Mouse (Mus musculus) neural tube, embryonic 14.5 days (tissue): ENCODE results near the gene Pgs1. TPM values are rescaled to one million over a fixed set of nuclear protein-coding genes. Genes with fewer than 3 reads are reported as not detected.

ENCODE experiments used
- ATAC-seq: fragments of 200-750 bp; cut with Nextera tagmentation; 2 replicates; pipeline ENCODE4 v1.8.0; 2017; ENCODE audit warnings: low read depth, mild to moderate bottlenecking, moderate TSS enrichment, moderate library complexity
- H3K27ac ChIP-seq: fragments of 300-500 bp; sonication (generic); 2 replicates; pipeline ENCODE4 v1.5.1; 2014; ENCODE audit warnings: low read depth, mild to moderate bottlenecking, control low read depth, low read length, moderate library complexity, mixed read lengths
- H3K27me3 ChIP-seq: fragments of 300-500 bp; sonication (generic); 2 replicates; pipeline ENCODE4 v1.6.1; 2014; ENCODE audit warnings: low read length; ENCODE audit not compliant: control insufficient read depth, insufficient read depth
- H3K36me3 ChIP-seq: fragments of 300-500 bp; sonication (generic); 2 replicates; pipeline ENCODE4 v1.6.1; 2014; ENCODE audit warnings: low read length, mixed read lengths; ENCODE audit not compliant: control insufficient read depth, insufficient read depth
- H3K4me1 ChIP-seq: fragments of 300-500 bp; sonication (generic); 2 replicates; pipeline ENCODE4 v1.6.1; 2014; ENCODE audit warnings: low read length; ENCODE audit not compliant: control insufficient read depth, insufficient read depth
- H3K4me2 ChIP-seq: fragments of 300-500 bp; sonication (generic); 2 replicates; pipeline ENCODE4 v1.6.1; 2014; ENCODE audit warnings: mild to moderate bottlenecking, low read depth, low read length, control low read depth
- H3K4me3 ChIP-seq: fragments of 300-500 bp; sonication (generic); 2 replicates; pipeline ENCODE4 v1.5.1; 2014; ENCODE audit warnings: low read depth, low read length, control low read depth, mixed read lengths
- H3K9ac ChIP-seq: fragments of 300-500 bp; sonication (generic); replicated peaks from 2 replicates; pipeline ENCODE4 v1.6.1; 2014; ENCODE audit warnings: low read depth, mild to moderate bottlenecking, control low read depth, low read length, mixed read lengths
- H3K9me3 ChIP-seq: fragments of 300-500 bp; sonication (generic); 2 replicates; pipeline ENCODE4 v1.6.1; 2016; ENCODE audit warnings: low read length; ENCODE audit not compliant: control insufficient read depth
- WGBS: fragments of 180-500 bp; shearing (Covaris S2); extraction: QIAGEN DNeasy Blood & Tissue Kit; methylation state at CpG from one replicate; pipeline ENCODE4 v1.1.7; 2014; 5-methylcytosine and 5-hydroxymethylcytosine counted together
- polyA plus RNA-seq: library from polyadenylated mRNA; unstranded; fragments of >200 nt; fragmentation: Nextera tagmentation; extraction: Ambion mirVana; gene quantifications from 2 replicates; pipeline ENCODE4 v1.2.1, GENCODE M21; 2014

Gene Pgs1
- polyA plus RNA-seq, 1 experiment from 2014 or later: 49.9 TPM

DNA sequence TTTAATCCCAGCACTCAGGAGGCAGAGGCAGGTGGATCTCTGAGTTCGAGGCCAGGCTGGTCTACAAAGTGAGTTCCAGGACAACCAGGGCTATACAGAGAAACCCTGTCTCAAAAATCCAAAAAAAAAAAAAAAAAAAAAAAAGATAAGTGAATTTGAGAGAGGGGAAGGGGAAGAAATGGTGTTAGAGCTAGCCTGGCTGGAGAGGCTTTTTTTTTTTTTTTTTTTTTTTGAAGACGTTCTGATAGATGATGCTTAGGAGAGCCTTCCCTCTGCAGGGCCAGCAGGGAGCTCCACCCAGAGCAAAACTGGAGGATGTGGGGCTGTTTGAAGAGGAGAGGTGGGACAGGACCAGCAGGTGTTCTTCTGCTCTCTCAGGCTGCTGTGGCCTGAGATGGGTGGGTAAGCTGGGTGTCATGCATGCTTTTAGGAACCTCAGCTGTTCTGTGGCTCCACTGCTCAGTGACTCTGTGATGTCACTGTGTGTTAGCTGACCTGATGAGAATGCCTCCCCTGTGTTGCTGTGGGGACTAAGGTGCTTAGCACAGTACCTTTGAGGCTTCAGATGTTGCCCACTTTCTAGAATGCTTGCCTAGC, 14.3 kb upstream of the Pgs1 start:
- Histone ChIP-seq H3K9me3 (no peaks in the 10 kb centered on the region), H3K9ac (no peak overlapping the region), H3K4me3 (no peak overlapping the region), H3K27me3 (peaks cover 2% of the 10 kb centered on the region), H3K4me1 (peaks cover 27% of the 10 kb centered on the region; the same call in 1 of the 2 replicates), H3K36me3 (no peaks in the 10 kb centered on the region), H3K4me2 (no peak overlapping the region), H3K27ac (no peak overlapping the region)
- no peak for ATAC-seq
- WGBS: 71% methylated on average over 2 of the region's 2 CpGs

GRCm38 (mm10) chr11:117972656-117973558, 13.2 kb upstream of the Pgs1 start:
- Histone ChIP-seq H3K4me2 (no peak overlapping the region), H3K27me3 (no peaks in the 10 kb centered on the region), H3K9ac (no peak overlapping the region), H3K27ac (no peak overlapping the region), H3K36me3 (no peaks in the 10 kb centered on the region), H3K4me1 (peaks cover 16% of the 10 kb centered on the region; the same call in 1 of the 2 replicates), H3K4me3 (no peak overlapping the region), H3K9me3 (no peaks in the 10 kb centered on the region)
- no peak for ATAC-seq
- WGBS: 75% methylated on average over 11 of the region's 11 CpGs

DNA sequence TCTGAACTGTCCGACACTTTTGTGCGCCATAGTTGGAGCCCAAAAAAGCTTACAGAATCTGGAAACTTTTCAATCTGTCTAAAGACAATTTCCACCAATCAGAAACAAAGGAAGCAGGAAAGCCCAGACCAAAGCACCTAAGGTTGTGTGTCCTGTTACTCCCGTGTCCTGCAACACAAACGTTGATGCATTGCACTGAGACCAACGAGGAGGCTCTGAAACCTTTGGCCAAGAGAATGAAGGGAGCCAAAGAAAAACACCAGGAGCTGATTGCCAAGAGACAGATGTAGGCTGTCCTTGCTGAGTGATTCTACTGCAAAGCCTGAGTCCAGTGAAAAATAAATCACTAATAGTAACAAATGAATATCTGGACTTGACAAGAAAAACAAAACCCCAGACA, 12.5 kb upstream of the Pgs1 start:
- Histone ChIP-seq H3K4me3 (no peak overlapping the region), H3K27me3 (no peaks in the 10 kb centered on the region), H3K4me1 (peaks cover 12% of the 10 kb centered on the region; the same call in 1 of the 2 replicates), H3K9me3 (no peaks in the 10 kb centered on the region), H3K9ac (no peak overlapping the region), H3K36me3 (no peaks in the 10 kb centered on the region), H3K4me2 (no peak overlapping the region), H3K27ac (no peak overlapping the region)
- ATAC-seq: no peak
- WGBS: 42% methylated on average over 5 of the region's 5 CpGs

- Histone ChIP-seq H3K9me3 (no peaks in the 10 kb centered on the region), H3K4me1 (peaks cover 12% of the 10 kb centered on the region; the same call in 1 of the 2 replicates), H3K4me3 (no peak overlapping the region), H3K4me2 (no peak overlapping the region), H3K9ac (no peak overlapping the region), H3K27ac (peak overlapping the region; percentile 23; the same call in 1 of the 2 replicates), H3K27me3 (no peaks in the 10 kb centered on the region), H3K36me3 (no peaks in the 10 kb centered on the region)
- no peak for ATAC-seq
- 21% methylated on average over 14 of the region's 14 CpGs for WGBS
Observed at GRCm38 (mm10) chr11:117974327-117975125, 11.6 kb upstream of the Pgs1 start.

DNA sequence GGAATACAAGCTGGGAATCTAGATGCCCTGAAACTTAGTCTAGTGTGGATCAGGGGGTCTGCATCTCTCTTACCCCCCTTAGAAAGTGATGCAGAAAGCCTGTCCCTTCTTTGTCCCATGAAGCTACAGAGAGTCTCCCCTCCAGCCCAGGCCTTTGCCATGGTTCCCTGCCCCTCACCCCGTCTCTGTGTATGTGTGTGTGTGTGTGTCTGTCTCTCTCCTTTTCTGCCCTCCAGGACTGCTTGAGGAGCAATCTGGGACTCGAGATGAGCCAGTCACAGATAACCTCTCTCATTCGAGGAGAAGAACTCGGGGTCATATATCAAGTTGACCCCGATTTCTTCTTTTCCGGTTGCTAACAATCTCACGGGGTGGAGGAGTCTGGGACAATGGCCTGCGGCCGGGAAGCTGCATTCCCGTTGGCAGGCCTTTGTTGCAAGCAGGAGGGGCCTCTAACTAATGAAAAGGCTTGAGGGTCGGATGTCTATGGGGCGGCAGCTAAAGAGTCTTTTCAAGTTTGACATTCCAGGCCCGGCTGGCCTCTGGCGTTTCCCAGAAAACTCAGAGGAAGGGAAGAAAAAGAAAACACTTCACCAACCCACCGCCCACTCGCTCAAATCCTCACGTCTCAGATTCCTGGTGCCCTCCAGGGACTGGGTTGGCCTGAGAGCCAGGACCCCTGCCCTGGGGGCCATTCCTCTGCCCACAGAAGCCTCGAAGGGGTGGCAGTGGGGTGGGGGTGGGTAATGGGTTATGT, 10.7 kb upstream of the Pgs1 start:
- no peak for ATAC-seq
- WGBS: 4% methylated on average over 18 of the region's 18 CpGs

DNA sequence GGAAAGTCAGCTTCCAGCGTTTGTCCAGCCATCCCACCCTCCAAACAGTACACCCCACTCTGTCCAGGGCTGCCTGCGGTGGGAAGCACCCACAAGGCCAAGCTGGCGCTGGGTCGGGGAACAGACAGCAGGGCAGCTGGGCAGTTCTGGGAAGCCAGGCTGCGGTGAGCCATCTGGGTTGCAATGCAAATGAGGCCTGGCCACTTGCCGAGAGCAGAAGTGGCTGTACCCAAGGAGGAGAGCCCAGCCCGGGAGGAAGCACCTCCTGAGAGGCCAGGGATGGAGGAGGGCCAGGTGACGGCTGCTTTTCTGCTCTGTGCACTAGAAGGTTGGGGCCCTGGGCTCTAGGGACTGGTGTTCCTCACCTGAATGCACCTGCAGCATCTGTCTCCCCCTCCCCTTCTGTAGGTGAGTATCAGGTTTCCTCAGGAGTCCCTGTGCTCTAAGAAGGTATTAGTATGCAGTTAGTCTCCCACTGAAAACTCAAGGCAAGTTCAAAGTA, 10.0 kb upstream of the Pgs1 start:
- 0% methylated on average over 8 of the region's 8 CpGs for WGBS
- Histone ChIP-seq H3K9me3 (no peaks in the 10 kb centered on the region), H3K27ac (0 out of 2 replicates have a peak overlapping the region, but pooled peaks have one; percentile 44), H3K36me3 (no peaks in the 10 kb centered on the region), H3K4me2 (0 out of 2 replicates have a peak overlapping the region, but pooled peaks have one; percentile 8), H3K27me3 (no peaks in the 10 kb centered on the region), H3K4me1 (peaks cover 9% of the 10 kb centered on the region; the same call in 1 of the 2 replicates), H3K9ac (no peak overlapping the region), H3K4me3 (no peak overlapping the region)
- ATAC-seq: peak; percentile 44

More for the DNA sequence above, 10.7 kb upstream of the Pgs1 start:
- H3K9ac ChIP-seq: no peak overlapping the region
- H3K9me3 ChIP-seq: no peaks in the 10 kb centered on the region
- no peak overlapping the region for H3K4me2 ChIP-seq
- H3K27ac ChIP-seq: peak overlapping the region; percentile 44; the same call in 1 of the 2 replicates
- H3K4me3 ChIP-seq: no peak overlapping the region
- no peaks in the 10 kb centered on the region for H3K27me3 ChIP-seq
- peaks cover 9% of the 10 kb centered on the region; the same call in 1 of the 2 replicates for H3K4me1 ChIP-seq
- no peaks in the 10 kb centered on the region for H3K36me3 ChIP-seq

DNA sequence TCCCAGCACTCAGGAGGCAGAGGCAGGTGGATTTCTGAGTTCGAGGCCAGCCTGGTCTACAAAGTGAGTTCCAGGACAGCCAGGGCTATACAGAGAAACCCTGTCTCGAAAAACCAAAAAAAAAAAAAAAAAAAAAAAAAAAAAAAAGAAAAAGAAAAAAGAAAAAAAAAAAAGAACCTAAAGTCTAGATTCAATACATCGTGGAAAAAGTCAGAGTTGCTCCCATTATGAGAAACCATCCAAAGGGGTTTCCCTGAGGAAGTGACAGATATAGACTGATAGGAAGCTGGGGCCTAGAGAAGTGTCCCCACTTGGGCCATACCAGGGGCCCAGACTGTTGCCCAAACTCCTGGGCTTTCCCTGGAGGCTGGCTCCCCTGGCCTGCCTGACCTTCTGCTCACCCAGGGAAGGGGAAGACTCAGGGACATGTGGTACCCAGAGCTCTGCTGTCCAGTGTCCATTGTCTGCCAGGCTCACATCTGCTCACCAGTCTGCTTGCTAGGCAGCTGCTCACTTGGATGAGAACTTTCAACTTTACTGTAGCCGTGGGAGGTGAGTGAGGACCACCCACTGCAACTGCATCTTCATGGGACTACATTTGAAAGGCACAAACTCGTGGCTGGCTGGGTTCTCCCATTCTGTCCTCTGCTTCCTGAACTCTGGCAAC, 8.3 kb upstream of the Pgs1 start:
- Histone ChIP-seq H3K27me3 (no peaks in the 10 kb centered on the region), H3K9ac (no peak overlapping the region), H3K36me3 (no peaks in the 10 kb centered on the region), H3K4me2 (no peak overlapping the region), H3K4me3 (no peak overlapping the region), H3K27ac (no peak overlapping the region), H3K9me3 (no peaks in the 10 kb centered on the region), H3K4me1 (peaks cover 9% of the 10 kb centered on the region; the same call in 1 of the 2 replicates)
- 46% methylated on average over 4 of the region's 5 CpGs for WGBS
- no peak for ATAC-seq

DNA sequence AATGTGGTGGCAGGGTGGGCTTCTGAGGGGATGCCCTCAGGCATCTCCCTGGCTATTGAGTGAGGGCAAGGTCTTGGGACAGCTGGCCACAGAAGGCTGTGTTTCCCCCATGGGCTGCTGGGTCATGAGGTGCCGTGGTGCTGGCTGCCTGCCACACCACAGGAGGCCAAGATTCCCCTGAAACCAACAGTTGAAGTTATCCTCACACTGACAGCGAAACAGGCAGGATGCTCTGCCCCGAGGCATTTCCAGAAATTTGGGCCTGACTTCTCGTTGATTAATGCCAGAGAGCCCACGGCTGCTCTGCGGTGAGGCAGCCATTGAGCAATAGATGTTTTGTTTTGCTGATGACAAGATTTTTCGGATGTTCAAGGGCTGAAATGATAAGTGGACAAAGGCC, 6.7 kb upstream of the Pgs1 start:
- ATAC-seq: no peak
- no peaks in the 10 kb centered on the region for H3K27me3 ChIP-seq
- H3K4me2 ChIP-seq: no peak overlapping the region
- no peak overlapping the region for H3K4me3 ChIP-seq
- H3K9ac ChIP-seq: no peak overlapping the region
- H3K27ac ChIP-seq: no peak overlapping the region
- no peaks in the 10 kb centered on the region for H3K9me3 ChIP-seq
- WGBS: 61% methylated on average over 7 of the region's 7 CpGs
- no peaks in the 10 kb centered on the region for H3K36me3 ChIP-seq
- H3K4me1 ChIP-seq: peaks cover 9% of the 10 kb centered on the region; the same call in 1 of the 2 replicates
